Mouse (Mus musculus) liver, embryonic 14.5 days (tissue): ENCODE measurements around the gene Rab12.

Experiments used
- CTCF ChIP-seq: IDR thresholded peaks from 2 replicates; pipeline ENCODE4 v1.5.1; 2016; ENCODE audit warnings: antibody characterized with exemption, low read depth, control low read depth
- EP300 ChIP-seq: IDR thresholded peaks from 2 replicates; pipeline ENCODE4 v1.6.1; 2016; ENCODE audit warnings: antibody characterized with exemption, low read depth

DNA sequence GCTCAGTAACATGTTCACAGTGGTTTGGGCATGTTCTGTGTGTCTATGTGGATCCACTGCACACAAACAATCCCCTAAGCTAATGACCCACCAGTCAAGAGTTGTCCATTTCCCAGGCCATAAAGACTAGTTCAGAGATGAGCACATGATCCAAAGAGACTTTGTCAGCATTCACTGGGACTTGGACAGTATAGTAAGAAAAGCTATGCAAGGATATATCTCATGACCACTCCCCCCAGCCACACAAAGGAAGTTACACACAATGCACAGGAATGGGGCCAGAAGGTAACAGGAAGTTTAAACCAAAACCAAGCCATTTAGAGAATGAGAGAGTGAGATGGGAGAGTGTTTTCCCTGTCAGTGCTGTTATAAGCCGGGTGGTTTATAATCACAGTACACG lies 41.9 kb upstream of the Rab12 start:
- no peak for TF ChIP-seq CTCF
- TF ChIP-seq EP300, result no peak
